14 mouse cellular contexts compared by ENCODE assay signal in genomic region chr16:13476653-13477052, GRCm38 (mm10).
"Had no signal": no experiment of that assay in that cellular context is flagged by ENCODE, and none has a peak within 500 bp of the region (broad histone marks: within the 10 kb centered on the region; RNA-seq: fewer than 3 reads in every experiment).

No protein-coding gene starts in this region.

- ATAC-seq: midbrain, embryonic 16.5 days had no signal

- H3K4me1 ChIP-seq: kidney, embryonic 15.5 days; limb, embryonic 13.5 days; lung, embryonic 15.5 days; midbrain, embryonic 12.5 days; stomach, embryonic 15.5 days had no signal

- H3K4me3 ChIP-seq: kidney, embryonic 15.5 days; limb, embryonic 13.5 days; lung, embryonic 15.5 days; midbrain, embryonic 12.5 days; stomach, embryonic 15.5 days had no signal

- H3K9ac ChIP-seq: kidney, embryonic 15.5 days; limb, embryonic 13.5 days; liver, embryonic 14.5 days; lung, embryonic 15.5 days; midbrain, embryonic 12.5 days; stomach, embryonic 15.5 days had no signal

- H3K27me3 ChIP-seq: kidney, embryonic 15.5 days; limb, embryonic 13.5 days; lung, embryonic 15.5 days; midbrain, embryonic 12.5 days; stomach, embryonic 15.5 days had no signal

- H3K4me2 ChIP-seq: kidney, embryonic 15.5 days; limb, embryonic 13.5 days; lung, embryonic 15.5 days; midbrain, embryonic 12.5 days; stomach, embryonic 15.5 days had no signal

- H3K9me3 ChIP-seq: kidney, embryonic 15.5 days; limb, embryonic 13.5 days; lung, embryonic 15.5 days; midbrain, embryonic 12.5 days; stomach, embryonic 15.5 days had no signal

- DNase-seq: kidney, adult 18-20 months; kidney, postnatal 14 days; left cerebral cortex, postnatal 4 days; lung, postnatal 14 days; right cerebral cortex, postnatal 14 days; thymus, adult 2 months; thymus, postnatal 25 days had no signal

- H3K36me3 ChIP-seq: kidney, embryonic 15.5 days; limb, embryonic 13.5 days; lung, embryonic 15.5 days; midbrain, embryonic 12.5 days; stomach, embryonic 15.5 days had no signal

- H3K27ac ChIP-seq: kidney, embryonic 15.5 days; limb, embryonic 13.5 days; liver, embryonic 14.5 days; lung, embryonic 15.5 days; midbrain, embryonic 12.5 days; stomach, embryonic 15.5 days had no signal
